9 mouse cellular contexts compared by ENCODE assay signal in the genomic region with DNA sequence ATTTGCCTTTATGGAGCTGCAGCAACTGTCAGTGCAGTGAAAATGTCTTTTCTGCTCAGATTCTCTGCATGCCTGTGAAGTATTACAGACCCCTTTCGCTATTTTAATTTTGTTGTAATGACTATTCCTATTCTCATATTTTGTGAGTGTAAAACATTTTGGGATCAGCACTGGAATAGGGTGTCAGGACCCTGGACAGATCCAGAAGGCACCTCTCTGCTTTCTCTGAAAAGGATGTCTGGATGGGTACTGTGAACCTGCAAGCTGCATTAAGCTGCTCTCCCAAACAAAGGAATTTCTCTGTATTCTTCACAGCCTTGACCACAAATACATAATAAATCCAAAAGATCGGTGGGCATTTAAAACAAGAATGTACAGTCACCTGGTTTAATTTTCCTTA.
DNase-seq lines count a peak whose midpoint lies in the region.
"Had no signal": no experiment of that assay in that cellular context is flagged by ENCODE, and none has a peak within 500 bp of the region (broad histone marks: within the 10 kb centered on the region; RNA-seq: fewer than 3 reads in every experiment).

No protein-coding gene starts in this region.

- DNase-seq in adrenal gland, postnatal 10 days = peak; percentile 62
- DNase-seq in adrenal gland, postnatal 4 days (ENCODE audit: low spot score in 2 of 2) = no peak
- DNase-seq in kidney, postnatal 4 days = peak; percentile 80 to 81
- DNase-seq in kidney, adult 11 months = no peak
- peak; percentile 4 to 41 for DNase-seq in adrenal gland, postnatal 36 days
- DNase-seq in mesoderm, embryonic 11.5 days (ENCODE audit: low read depth, low spot score) = peak; percentile 44
- DNase-seq in cerebellum, postnatal 14 days = no peak
- DNase-seq in thymus, postnatal 4 days = no peak
- DNase-seq: thymus, postnatal 14 days had no signal

Comparison
In these comparisons a context has a peak if more than half of its experiments do, and no peak if none do; other contexts are left out.
1. DNase-seq: peak in adrenal gland, postnatal 10 days (single experiment), kidney, postnatal 4 days (2 of 2), adrenal gland, postnatal 36 days (2 of 2) and mesoderm, embryonic 11.5 days (single experiment); none in adrenal gland, postnatal 4 days (0 of 2), kidney, adult 11 months (single experiment), cerebellum, postnatal 14 days (0 of 2) and thymus, postnatal 4 days (single experiment).